Mouse (Mus musculus): ENCODE measurements around the gene Gpr137c. TPM values are rescaled to one million over a fixed set of nuclear protein-coding genes. Genes with fewer than 3 reads are reported as not detected.

The Gpr137c gene
- polyA plus RNA-seq, 1 experiment from 2014 or later: 0.82 TPM

- Histone ChIP-seq H3K27ac (ENCODE audit: low read length) (no peak overlapping the region), H3K36me3 (ENCODE audit: control insufficient read depth, insufficient read depth, low read length) (no peaks in the 10 kb centered on the region), H3K4me2 (ENCODE audit: low read depth, low read length) (no peak overlapping the region), H3K9me3 (ENCODE audit: control insufficient read depth, low read length) (no peaks in the 10 kb centered on the region), H3K27me3 (replicated peaks; ENCODE audit: control insufficient read depth, insufficient read depth, low read length) (no peaks in the 10 kb centered on the region), H3K9ac (ENCODE audit: low read depth, low read length) (no peak overlapping the region), H3K4me3 (ENCODE audit: low read length) (no peak overlapping the region), H3K4me1 (ENCODE audit: control insufficient read depth, insufficient read depth, low read length) (no peaks in the 10 kb centered on the region)
- WGBS: 69% methylated on average over 3 of the region's 3 CpGs
- ATAC-seq: peak; percentile 65; the same call in 1 of the 2 replicates
These were observed 44.5 kb downstream of the Gpr137c start for GRCm38 (mm10) chr14:45263831-45264592.

- no peak overlapping the region for H3K27ac ChIP-seq (ENCODE audit: low read length)
- WGBS: 88% methylated on average over 6 of the region's 6 CpGs
- H3K4me3 ChIP-seq (ENCODE audit: low read length): no peak overlapping the region
These were observed 56.3 kb downstream of the Gpr137c start for GRCm38 (mm10) chr14:45275816-45276215.

GRCm38 (mm10) chr14:45282066-45282465 is 62.5 kb downstream of the Gpr137c start:
- WGBS: 88% methylated on average over 3 of the region's 3 CpGs

More at GRCm38 (mm10) chr14:45275816-45276215, 56.3 kb downstream of the Gpr137c start:
- Histone ChIP-seq H3K4me1 (ENCODE audit: control insufficient read depth, insufficient read depth, low read length) (no peaks in the 10 kb centered on the region), H3K27me3 (replicated peaks; ENCODE audit: control insufficient read depth, insufficient read depth, low read length) (no peaks in the 10 kb centered on the region), H3K4me2 (ENCODE audit: low read depth, low read length) (no peak overlapping the region), H3K36me3 (ENCODE audit: control insufficient read depth, insufficient read depth, low read length) (no peaks in the 10 kb centered on the region), H3K9ac (ENCODE audit: low read depth, low read length) (no peak overlapping the region), H3K9me3 (ENCODE audit: control insufficient read depth, low read length) (no peaks in the 10 kb centered on the region)
- ATAC-seq: no peak

GRCm38 (mm10) chr14:45291608-45292007 is 72.1 kb downstream of the Gpr137c start:
- Histone ChIP-seq H3K9ac (ENCODE audit: low read depth, low read length) (no peak overlapping the region), H3K27me3 (replicated peaks; ENCODE audit: control insufficient read depth, insufficient read depth, low read length) (no peaks in the 10 kb centered on the region), H3K27ac (ENCODE audit: low read length) (no peak overlapping the region), H3K9me3 (ENCODE audit: control insufficient read depth, low read length) (no peaks in the 10 kb centered on the region), H3K4me3 (ENCODE audit: low read length) (no peak overlapping the region), H3K4me2 (ENCODE audit: low read depth, low read length) (no peak overlapping the region), H3K36me3 (ENCODE audit: control insufficient read depth, insufficient read depth, low read length) (peaks cover 9% of the 10 kb centered on the region), H3K4me1 (ENCODE audit: control insufficient read depth, insufficient read depth, low read length) (no peaks in the 10 kb centered on the region)
- WGBS: 79% methylated on average over 4 of the region's 4 CpGs
- ATAC-seq: no peak

More at GRCm38 (mm10) chr14:45282066-45282465, 62.5 kb downstream of the Gpr137c start:
- Histone ChIP-seq H3K27me3 (replicated peaks; ENCODE audit: control insufficient read depth, insufficient read depth, low read length) (no peaks in the 10 kb centered on the region), H3K9ac (ENCODE audit: low read depth, low read length) (no peak overlapping the region), H3K4me1 (ENCODE audit: control insufficient read depth, insufficient read depth, low read length) (no peaks in the 10 kb centered on the region), H3K9me3 (ENCODE audit: control insufficient read depth, low read length) (no peaks in the 10 kb centered on the region), H3K36me3 (ENCODE audit: control insufficient read depth, insufficient read depth, low read length) (0 out of 2 replicates have a peak, but pooled peaks cover 3% of the 10 kb centered on the region), H3K4me2 (ENCODE audit: low read depth, low read length) (no peak overlapping the region), H3K4me3 (ENCODE audit: low read length) (no peak overlapping the region), H3K27ac (ENCODE audit: low read length) (no peak overlapping the region)
- no peak; the same call in 1 of the 2 replicates for ATAC-seq

GRCm38 (mm10) chr14:45303939-45304338 is 84.4 kb downstream of the Gpr137c start:
- no peak overlapping the region for H3K4me3 ChIP-seq (ENCODE audit: low read length)
- H3K9me3 ChIP-seq (ENCODE audit: control insufficient read depth, low read length): no peaks in the 10 kb centered on the region
- no peak overlapping the region for H3K4me2 ChIP-seq (ENCODE audit: low read depth, low read length)
- no peak for ATAC-seq
- no peak overlapping the region for H3K9ac ChIP-seq (ENCODE audit: low read depth, low read length)
- H3K36me3 ChIP-seq (ENCODE audit: control insufficient read depth, insufficient read depth, low read length): 0 out of 2 replicates have a peak, but pooled peaks cover 5% of the 10 kb centered on the region
- H3K27me3 ChIP-seq (replicated peaks; ENCODE audit: control insufficient read depth, insufficient read depth, low read length): no peaks in the 10 kb centered on the region
- WGBS: 68% methylated on average over 4 of the region's 4 CpGs
- H3K27ac ChIP-seq (ENCODE audit: low read length): no peak overlapping the region
- no peaks in the 10 kb centered on the region for H3K4me1 ChIP-seq (ENCODE audit: control insufficient read depth, insufficient read depth, low read length)

GRCm38 (mm10) chr14:45304389-45304788 is 84.9 kb downstream of the Gpr137c start:
- no peak overlapping the region for H3K27ac ChIP-seq (ENCODE audit: low read length)
- H3K36me3 ChIP-seq (ENCODE audit: control insufficient read depth, insufficient read depth, low read length): 0 out of 2 replicates have a peak, but pooled peaks cover 5% of the 10 kb centered on the region
- 72% methylated on average over 4 of the region's 4 CpGs for WGBS
- H3K9me3 ChIP-seq (ENCODE audit: control insufficient read depth, low read length): no peaks in the 10 kb centered on the region
- no peaks in the 10 kb centered on the region for H3K27me3 ChIP-seq (replicated peaks; ENCODE audit: control insufficient read depth, insufficient read depth, low read length)
- H3K4me2 ChIP-seq (ENCODE audit: low read depth, low read length): no peak overlapping the region
- no peaks in the 10 kb centered on the region for H3K4me1 ChIP-seq (ENCODE audit: control insufficient read depth, insufficient read depth, low read length)
- H3K4me3 ChIP-seq (ENCODE audit: low read length): no peak overlapping the region
- no peak for ATAC-seq
- H3K9ac ChIP-seq (ENCODE audit: low read depth, low read length): no peak overlapping the region

GRCm38 (mm10) chr14:45305852-45306251 is 86.3 kb downstream of the Gpr137c start:
- H3K4me2 ChIP-seq (ENCODE audit: low read depth, low read length): no peak overlapping the region
- 86% methylated on average over 5 of the region's 5 CpGs for WGBS
- H3K27ac ChIP-seq (ENCODE audit: low read length): no peak overlapping the region
- no peak overlapping the region for H3K9ac ChIP-seq (ENCODE audit: low read depth, low read length)
- H3K4me3 ChIP-seq (ENCODE audit: low read length): no peak overlapping the region
- H3K36me3 ChIP-seq (ENCODE audit: control insufficient read depth, insufficient read depth, low read length): no peaks in the 10 kb centered on the region
- H3K9me3 ChIP-seq (ENCODE audit: control insufficient read depth, low read length): no peaks in the 10 kb centered on the region
- H3K4me1 ChIP-seq (ENCODE audit: control insufficient read depth, insufficient read depth, low read length): no peaks in the 10 kb centered on the region
- no peaks in the 10 kb centered on the region for H3K27me3 ChIP-seq (replicated peaks; ENCODE audit: control insufficient read depth, insufficient read depth, low read length)
- ATAC-seq: no peak

GRCm38 (mm10) chr14:45307630-45308328 is 88.3 kb downstream of the Gpr137c start:
- no peaks in the 10 kb centered on the region for H3K9me3 ChIP-seq (ENCODE audit: control insufficient read depth, low read length)
- H3K36me3 ChIP-seq (ENCODE audit: control insufficient read depth, insufficient read depth, low read length): no peaks in the 10 kb centered on the region
- H3K4me3 ChIP-seq (ENCODE audit: low read length): no peak overlapping the region
- H3K9ac ChIP-seq (ENCODE audit: low read depth, low read length): no peak overlapping the region
- 0 out of 2 replicates have a peak, but pooled peaks have one; percentile 31 for ATAC-seq
- WGBS: 88% methylated on average over 8 of the region's 8 CpGs
- no peak overlapping the region for H3K27ac ChIP-seq (ENCODE audit: low read length)
- no peak overlapping the region for H3K4me2 ChIP-seq (ENCODE audit: low read depth, low read length)
- H3K27me3 ChIP-seq (replicated peaks; ENCODE audit: control insufficient read depth, insufficient read depth, low read length): no peaks in the 10 kb centered on the region
- no peaks in the 10 kb centered on the region for H3K4me1 ChIP-seq (ENCODE audit: control insufficient read depth, insufficient read depth, low read length)

GRCm38 (mm10) chr14:45309646-45310045 is 90.1 kb downstream of the Gpr137c start:
- H3K9me3 ChIP-seq (ENCODE audit: control insufficient read depth, low read length): no peaks in the 10 kb centered on the region
- 91% methylated on average over 13 of the region's 13 CpGs for WGBS
- no peaks in the 10 kb centered on the region for H3K36me3 ChIP-seq (ENCODE audit: control insufficient read depth, insufficient read depth, low read length)
- H3K27ac ChIP-seq (ENCODE audit: low read length): no peak overlapping the region
- H3K27me3 ChIP-seq (replicated peaks; ENCODE audit: control insufficient read depth, insufficient read depth, low read length): no peaks in the 10 kb centered on the region
- no peak for ATAC-seq
- H3K4me1 ChIP-seq (ENCODE audit: control insufficient read depth, insufficient read depth, low read length): no peaks in the 10 kb centered on the region
- no peak overlapping the region for H3K9ac ChIP-seq (ENCODE audit: low read depth, low read length)
- no peak overlapping the region for H3K4me3 ChIP-seq (ENCODE audit: low read length)
- no peak overlapping the region for H3K4me2 ChIP-seq (ENCODE audit: low read depth, low read length)
